Mouse (Mus musculus): ENCODE measurements around the gene Gpx3. TPM values are rescaled to one million over a fixed set of nuclear protein-coding genes. Genes with fewer than 3 reads are reported as not detected.
"Not testable (repeated sequence)": the region's sequence is repeated elsewhere in the genome, so short reads cannot be mapped to it uniquely, and the experiment has no call there.

Gene Gpx3
- 100 to 1,000 TPM in 1 of 2 experiments, 10 to 100 TPM in 1; 98.9 to 187 TPM for total RNA-seq (2021)
- long read RNA-seq, experiment 1, transcript Gpx3-201 (5 exons, 1,594 nt) = major isoform, 204 of 224 reads
- long read RNA-seq, experiment 1, partial matches to known transcripts = 15 of 224 reads
- long read RNA-seq, experiment 1, other reads (novel, unspliced or antisense) = 5 of 224 reads
- long read RNA-seq, experiment 2, transcript Gpx3-201 (5 exons, 1,594 nt) = major isoform, 923 of 1,038 reads
- long read RNA-seq, experiment 2, partial matches to known transcripts = 99 of 1,038 reads
- long read RNA-seq, experiment 2, other reads (novel, unspliced or antisense) = 14 of 1,038 reads

GRCm38 (mm10) chr11:54902333-54903323 lies at the start of gene Gpx3:
TSS of gene Gpx3 (plus strand) at chr11:54902453.
- DNase-seq (ENCODE audit: low spot score) = peak; percentile 88

GRCm38 (mm10) chr11:54858880-54859279 lies 43.4 kb upstream of the Gpx3 start:
- not testable (repeated sequence) for DNase-seq (ENCODE audit: low spot score)

- DNase-seq (ENCODE audit: low spot score) = no peak
These were observed 42.7 kb upstream of the Gpx3 start for GRCm38 (mm10) chr11:54859322-54860165.

- DNase-seq (ENCODE audit: low spot score) = peak; percentile 98
These were observed 41.8 kb upstream of the Gpx3 start, which contains the start of gene Lyrm7 for GRCm38 (mm10) chr11:54860256-54861038. TSS of gene Lyrm7 (minus strand) at chr11:54860916.

GRCm38 (mm10) chr11:54861471-54862420 lies 40.5 kb upstream of the Gpx3 start:
- no peak for DNase-seq (ENCODE audit: low spot score)

- peak; percentile 55 for DNase-seq (ENCODE audit: low spot score)
These were observed 39.4 kb upstream of the Gpx3 start for GRCm38 (mm10) chr11:54862621-54863520.

- no peak for DNase-seq (ENCODE audit: low spot score)
These were observed 36.7 kb upstream of the Gpx3 start for GRCm38 (mm10) chr11:54865330-54866085.

- peak; percentile 91 for DNase-seq (ENCODE audit: low spot score)
These were observed 35.9 kb upstream of the Gpx3 start, which contains the start of gene Hint1 for GRCm38 (mm10) chr11:54866119-54867048. TSS of gene Hint1 (plus strand) at chr11:54866383.

GRCm38 (mm10) chr11:54867049-54867385 lies 35.2 kb upstream of the Gpx3 start:
- DNase-seq (ENCODE audit: low spot score) = no peak

GRCm38 (mm10) chr11:54867903-54868434 lies 34.3 kb upstream of the Gpx3 start:
- no peak for DNase-seq (ENCODE audit: low spot score)

- DNase-seq (ENCODE audit: low spot score) = no peak
These were observed 33.8 kb upstream of the Gpx3 start for GRCm38 (mm10) chr11:54868445-54868844.

GRCm38 (mm10) chr11:54869318-54869717 lies 32.9 kb upstream of the Gpx3 start:
- no peak for DNase-seq (ENCODE audit: low spot score)

GRCm38 (mm10) chr11:54871831-54872537 lies 30.3 kb upstream of the Gpx3 start:
- peak; percentile 25 for DNase-seq (ENCODE audit: low spot score)

GRCm38 (mm10) chr11:54876031-54876430 lies 26.2 kb upstream of the Gpx3 start:
- DNase-seq (ENCODE audit: low spot score) = no peak

- no peak for DNase-seq (ENCODE audit: low spot score)
These were observed 23.4 kb upstream of the Gpx3 start for GRCm38 (mm10) chr11:54878893-54879292.
